9 mouse cellular contexts compared by ENCODE assay signal in genomic region chr2:152007783-152008182, GRCm38 (mm10). TPM values are rescaled to one million over a fixed set of nuclear protein-coding genes. Genes with fewer than 3 reads are reported as not detected.
A peak's percentile ranks its signal among the peaks of the same experiment; 100 is the strongest.
DNase-seq lines count a peak whose midpoint lies in the region; ATAC-seq and TF ChIP-seq lines count a peak whose summit lies in the region.
"Had no signal": no experiment of that assay in that cellular context is flagged by ENCODE, and none has a peak within 500 bp of the region (broad histone marks: within the 10 kb centered on the region; RNA-seq: fewer than 3 reads in every experiment).

No protein-coding gene starts in this region.

- DNase-seq in cerebellum, postnatal 10 days, result peak; percentile 75 to 79
- DNase-seq in cerebellum, adult 11-12 months, result no peak
- peak; percentile 49 for DNase-seq in limb, embryonic 11.5 days (ENCODE audit: low spot score)
- DNase-seq in limb, embryonic 10.5 days (ENCODE audit: low spot score), result no peak
- peak; percentile 56 to 65 for DNase-seq in left cerebral cortex, adult 2 months (ENCODE audit: extremely low spot score in 1 of 2, low spot score in 2 of 2)
- DNase-seq in c-Kit-positive CD71-positive TER-119-positive erythroid progenitor cells, embryonic 14.5 days (ENCODE audit: low spot score), result no peak

- intact Hi-C loops in left cerebral cortex, adult 2 months (cut with DNase I), result loop anchor here (5.0 kb wide), 1 partner anchor 260 kb away; no protein-coding TSS in a partner anchor

- H3K4me1 ChIP-seq in limb, embryonic 11.5 days (ENCODE audit: control insufficient read depth, insufficient read depth, low read length), result no peaks in the 10 kb centered on the region
- 0 out of 2 replicates have a peak, but pooled peaks cover 4% of the 10 kb centered on the region for H3K4me1 ChIP-seq in limb, embryonic 10.5 days
- peaks cover 86% of the 10 kb centered on the region for H3K4me1 ChIP-seq in E14TG2a.4 (replicated peaks; ENCODE audit: low read depth, low read length)
- H3K4me1 ChIP-seq in heart, embryonic 12.5 days (replicated peaks), result no peaks in the 10 kb centered on the region
- H3K4me1 ChIP-seq: heart, embryonic 13.5 days had no signal

- no peaks in the 10 kb centered on the region for H3K9me3 ChIP-seq in limb, embryonic 11.5 days (ENCODE audit: control insufficient read depth, low read length)
- H3K9me3 ChIP-seq in limb, embryonic 10.5 days (replicated peaks), result no peaks in the 10 kb centered on the region
- no peaks in the 10 kb centered on the region for H3K9me3 ChIP-seq in E14TG2a.4 (ENCODE audit: low read length)
- H3K9me3 ChIP-seq in heart, embryonic 12.5 days (replicated peaks), result no peaks in the 10 kb centered on the region
- H3K9me3 ChIP-seq: heart, embryonic 13.5 days had no signal

- no peak overlapping the region for H3K27ac ChIP-seq in limb, embryonic 11.5 days (replicated peaks; ENCODE audit: low read depth, low read length)
- H3K27ac ChIP-seq in limb, embryonic 10.5 days, result no peak overlapping the region
- no peak overlapping the region for H3K27ac ChIP-seq in left cerebral cortex, adult 2 months
- no peak overlapping the region for H3K27ac ChIP-seq in heart, embryonic 12.5 days (ENCODE audit: poor library complexity, severe bottlenecking)
- H3K27ac ChIP-seq: heart, embryonic 13.5 days had no signal

- H3K4me2 ChIP-seq in limb, embryonic 11.5 days (ENCODE audit: low read depth, severe bottlenecking), result no peak overlapping the region
- no peak overlapping the region for H3K4me2 ChIP-seq in heart, embryonic 12.5 days
- H3K4me2 ChIP-seq: heart, embryonic 13.5 days had no signal

- TF ChIP-seq CTCF in E14TG2a.4 (conservative IDR thresholded peaks at IDR 0.05; ENCODE audit: low read length), result peak; percentile 65
- peak; percentile 70 for TF ChIP-seq CTCF in left cerebral cortex, adult 2 months (IDR thresholded peaks at IDR 0.05)

- no peak overlapping the region for H3K9ac ChIP-seq in limb, embryonic 11.5 days (ENCODE audit: low read length)
- H3K9ac ChIP-seq in heart, embryonic 12.5 days, result no peak overlapping the region
- H3K9ac ChIP-seq: heart, embryonic 13.5 days had no signal

- 63% methylated on average over 10 of the region's 10 CpGs for WGBS in limb, embryonic 11.5 days
- WGBS in limb, embryonic 10.5 days, result 66% methylated on average over 10 of the region's 10 CpGs
- WGBS in heart, embryonic 12.5 days, result 56% methylated on average over 10 of the region's 10 CpGs

- no peak for ATAC-seq in limb, embryonic 11.5 days (ENCODE audit: insufficient number of reproducible peaks, low FRiP score, low TSS enrichment, low read depth)
- ATAC-seq in heart, embryonic 12.5 days (ENCODE audit: insufficient number of reproducible peaks, low FRiP score), result no peak

- no peaks in the 10 kb centered on the region for H3K36me3 ChIP-seq in limb, embryonic 11.5 days (ENCODE audit: control insufficient read depth, insufficient read depth, low read length)
- no peaks in the 10 kb centered on the region for H3K36me3 ChIP-seq in limb, embryonic 10.5 days
- no peaks in the 10 kb centered on the region for H3K36me3 ChIP-seq in E14TG2a.4 (ENCODE audit: insufficient read depth, low read length)
- no peaks in the 10 kb centered on the region for H3K36me3 ChIP-seq in heart, embryonic 12.5 days
- H3K36me3 ChIP-seq: heart, embryonic 13.5 days had no signal

- H3K27me3 ChIP-seq in limb, embryonic 11.5 days (ENCODE audit: control insufficient read depth, insufficient read depth, low read length), result no peaks in the 10 kb centered on the region
- H3K27me3 ChIP-seq in limb, embryonic 10.5 days (ENCODE audit: low read depth, poor library complexity, severe bottlenecking), result 0 out of 2 replicates have a peak, but pooled peaks cover 3% of the 10 kb centered on the region
- H3K27me3 ChIP-seq in E14TG2a.4 (ENCODE audit: insufficient read depth, low read length), result no peaks in the 10 kb centered on the region
- H3K27me3 ChIP-seq in heart, embryonic 12.5 days (replicated peaks), result peaks cover 31% of the 10 kb centered on the region

- no peak overlapping the region for H3K4me3 ChIP-seq in limb, embryonic 11.5 days (ENCODE audit: low read depth, low read length)
- no peak overlapping the region for H3K4me3 ChIP-seq in limb, embryonic 10.5 days
- peak overlapping the region; percentile 43 for H3K4me3 ChIP-seq in E14TG2a.4 (replicated peaks; ENCODE audit: low read length)
- no peak overlapping the region for H3K4me3 ChIP-seq in left cerebral cortex, adult 2 months
- H3K4me3 ChIP-seq in heart, embryonic 12.5 days, result no peak overlapping the region
- H3K4me3 ChIP-seq: heart, embryonic 13.5 days had no signal

RNA-seq across cellular contexts. Expression of gene Slc52a3, which starts 11.5 kb away (rescaled TPM):
- polyA plus RNA-seq in limb, embryonic 11.5 days (2014; fragmentation: Nextera tagmentation; extraction: Ambion mirVana), result 0.82 and 0.88 TPM in 2 replicates
- polyA plus RNA-seq in limb, embryonic 10.5 days (2016; fragmentation: Nextera tagmentation; extraction: Ambion mirVana), result 0.77 and 1.3 TPM in 2 replicates
- 1 to 10 TPM; 2.6 to 2.9 TPM for total RNA-seq in left cerebral cortex, adult 2 months (2021)
- polyA plus RNA-seq in heart, embryonic 12.5 days (2016; fragmentation: Nextera tagmentation; extraction: Ambion mirVana), result 0.34 and 0.45 TPM in 2 replicates

RNA-seq across cellular contexts. Expression of gene Fam110a, which starts 27.8 kb away (rescaled TPM):
- 31.7 and 32.9 TPM in 2 replicates for polyA plus RNA-seq in limb, embryonic 11.5 days (2014; fragmentation: Nextera tagmentation; extraction: Ambion mirVana)
- polyA plus RNA-seq in limb, embryonic 10.5 days (2016; fragmentation: Nextera tagmentation; extraction: Ambion mirVana), result 35.0 and 37.9 TPM in 2 replicates
- total RNA-seq in left cerebral cortex, adult 2 months (2021), result 1 to 10 TPM; 6.6 to 6.7 TPM
- polyA plus RNA-seq in heart, embryonic 12.5 days (2016; fragmentation: Nextera tagmentation; extraction: Ambion mirVana), result 10.3 and 10.9 TPM in 2 replicates

Comparison
In these comparisons a context has a peak if more than half of its experiments do, and no peak if none do; other contexts are left out.
1. DNase-seq: peak in cerebellum, postnatal 10 days (2 of 2), limb, embryonic 11.5 days (single experiment) and left cerebral cortex, adult 2 months (2 of 2); none in cerebellum, adult 11-12 months (single experiment), limb, embryonic 10.5 days (single experiment) and c-Kit-positive CD71-positive TER-119-positive erythroid progenitor cells, embryonic 14.5 days (single experiment).